Comparison of ENCODE assay signal across 8 mouse cellular contexts in the genomic region with DNA sequence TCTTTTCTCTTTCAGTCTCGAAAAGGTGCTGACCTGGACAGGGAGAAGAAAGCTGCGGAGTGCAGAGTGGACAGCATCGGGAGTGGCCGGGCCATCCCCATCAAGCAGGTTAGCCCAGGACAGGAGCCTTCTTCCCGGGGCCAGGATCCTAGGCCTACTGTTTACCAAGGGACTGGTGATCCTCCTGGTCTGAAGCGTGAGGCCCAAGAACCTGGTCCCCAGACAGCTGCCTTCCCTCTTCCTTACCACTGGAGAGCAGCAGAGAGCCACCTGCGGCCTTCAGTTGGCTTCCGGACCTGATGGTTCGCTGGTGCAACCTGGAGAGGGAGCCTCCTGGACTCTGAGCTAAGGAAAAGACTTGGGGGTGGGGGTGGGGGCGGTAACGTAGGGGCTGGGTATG. TPM values are rescaled to one million over a fixed set of nuclear protein-coding genes. Genes with fewer than 3 reads are reported as not detected.
DNase-seq lines count a peak whose midpoint lies in the region; ATAC-seq lines count a peak whose summit lies in the region.

No protein-coding gene starts in this region.

- H3K27me3 ChIP-seq in hindbrain, embryonic 16.5 days (replicated peaks; ENCODE audit: control insufficient read depth, insufficient read depth, low read length), result no peaks in the 10 kb centered on the region
- H3K27me3 ChIP-seq in limb, embryonic 10.5 days (ENCODE audit: low read depth, poor library complexity, severe bottlenecking), result peaks cover 20% of the 10 kb centered on the region
- H3K27me3 ChIP-seq in midbrain, embryonic 10.5 days (ENCODE audit: low read depth, poor library complexity, severe bottlenecking), result peaks cover 27% of the 10 kb centered on the region

- 28% methylated on average over 11 of the region's 11 CpGs for WGBS in hindbrain, embryonic 16.5 days
- WGBS in limb, embryonic 10.5 days, result 24% methylated on average over 11 of the region's 11 CpGs
- WGBS in midbrain, embryonic 10.5 days, result 24% methylated on average over 11 of the region's 11 CpGs

- H3K9me3 ChIP-seq in hindbrain, embryonic 16.5 days (ENCODE audit: control insufficient read depth, low read length), result no peaks in the 10 kb centered on the region
- H3K9me3 ChIP-seq in limb, embryonic 10.5 days (replicated peaks), result no peaks in the 10 kb centered on the region
- H3K9me3 ChIP-seq in midbrain, embryonic 10.5 days (replicated peaks), result no peaks in the 10 kb centered on the region

- H3K27ac ChIP-seq in hindbrain, embryonic 16.5 days (ENCODE audit: low read depth, low read length), result no peak overlapping the region
- H3K27ac ChIP-seq in limb, embryonic 10.5 days, result no peak overlapping the region
- H3K27ac ChIP-seq in midbrain, embryonic 10.5 days (replicated peaks), result no peak overlapping the region; the same call in 1 of the 2 replicates

- H3K9ac ChIP-seq in hindbrain, embryonic 16.5 days (ENCODE audit: low read depth, low read length), result no peak overlapping the region

- H3K4me1 ChIP-seq in hindbrain, embryonic 16.5 days (ENCODE audit: control insufficient read depth, insufficient read depth, low read depth, low read length), result peaks cover 23% of the 10 kb centered on the region
- H3K4me1 ChIP-seq in limb, embryonic 10.5 days, result peaks cover 68% of the 10 kb centered on the region
- peaks cover 70% of the 10 kb centered on the region for H3K4me1 ChIP-seq in midbrain, embryonic 10.5 days

- no peak overlapping the region for H3K4me3 ChIP-seq in hindbrain, embryonic 16.5 days (ENCODE audit: low read length)
- no peak overlapping the region for H3K4me3 ChIP-seq in limb, embryonic 10.5 days
- no peak overlapping the region for H3K4me3 ChIP-seq in midbrain, embryonic 10.5 days

- ATAC-seq in hindbrain, embryonic 16.5 days, result peak; percentile 27; the same call in 1 of the 2 replicates

- peaks cover 43% of the 10 kb centered on the region for H3K36me3 ChIP-seq in hindbrain, embryonic 16.5 days (ENCODE audit: control insufficient read depth, insufficient read depth, low read length)
- H3K36me3 ChIP-seq in limb, embryonic 10.5 days, result peaks cover 90% of the 10 kb centered on the region
- H3K36me3 ChIP-seq in midbrain, embryonic 10.5 days, result peaks cover 94% of the 10 kb centered on the region

- no peak overlapping the region for H3K4me2 ChIP-seq in hindbrain, embryonic 16.5 days (ENCODE audit: low read length)

- peak; percentile 49 for DNase-seq in ovary, adult 18-20 months (ENCODE audit: low spot score)
- no peak for DNase-seq in ovary, postnatal 10 days (ENCODE audit: low spot score)
- DNase-seq in cerebellum, adult 11-12 months, result peak; percentile 77
- peak; percentile 83 for DNase-seq in forelimb bud, embryonic 11.5 days (ENCODE audit: low read depth, low spot score)
- peak; percentile 76 for DNase-seq in limb, embryonic 10.5 days (ENCODE audit: low spot score)
- DNase-seq in midbrain, embryonic 10.5 days (ENCODE audit: low spot score), result peak; percentile 75
- peak; percentile 55 for DNase-seq in right cerebral cortex, postnatal 4 days

RNA-seq across cellular contexts. Expression of a gene that starts 31.3 kb away (rescaled TPM):
- polyA plus RNA-seq in hindbrain, embryonic 16.5 days (2015; fragmentation: Nextera tagmentation; extraction: Ambion mirVana), result 46.4 and 47.7 TPM in 2 replicates
- polyA plus RNA-seq in limb, embryonic 10.5 days (2016; fragmentation: Nextera tagmentation; extraction: Ambion mirVana), result 39.8 and 42.7 TPM in 2 replicates
- 27.6 and 31.2 TPM in 2 replicates for polyA plus RNA-seq in midbrain, embryonic 10.5 days (2016; fragmentation: Nextera tagmentation; extraction: Ambion mirVana)

RNA-seq across cellular contexts. Expression of a gene that starts 35.7 kb away (rescaled TPM):
- 61.7 and 63.1 TPM in 2 replicates for polyA plus RNA-seq in hindbrain, embryonic 16.5 days (2015; fragmentation: Nextera tagmentation; extraction: Ambion mirVana)
- polyA plus RNA-seq in limb, embryonic 10.5 days (2016; fragmentation: Nextera tagmentation; extraction: Ambion mirVana), result 22.1 and 24.2 TPM in 2 replicates
- polyA plus RNA-seq in midbrain, embryonic 10.5 days (2016; fragmentation: Nextera tagmentation; extraction: Ambion mirVana), result 30.9 and 32.9 TPM in 2 replicates

RNA-seq across cellular contexts. Expression of a gene that starts 38.2 kb away (rescaled TPM):
- 106 and 107 TPM in 2 replicates for polyA plus RNA-seq in hindbrain, embryonic 16.5 days (2015; fragmentation: Nextera tagmentation; extraction: Ambion mirVana)
- 101 and 118 TPM in 2 replicates for polyA plus RNA-seq in limb, embryonic 10.5 days (2016; fragmentation: Nextera tagmentation; extraction: Ambion mirVana)
- polyA plus RNA-seq in midbrain, embryonic 10.5 days (2016; fragmentation: Nextera tagmentation; extraction: Ambion mirVana), result 107 and 113 TPM in 2 replicates

RNA-seq across cellular contexts. Expression of a gene that starts 43.7 kb away (rescaled TPM):
- polyA plus RNA-seq in hindbrain, embryonic 16.5 days (2015; fragmentation: Nextera tagmentation; extraction: Ambion mirVana), result 2.3 and 3.0 TPM in 2 replicates
- 0.04 TPM in 1 of 2 replicates, not detected in the other for polyA plus RNA-seq in limb, embryonic 10.5 days (2016; fragmentation: Nextera tagmentation; extraction: Ambion mirVana)
- polyA plus RNA-seq in midbrain, embryonic 10.5 days (2016; fragmentation: Nextera tagmentation; extraction: Ambion mirVana), result not detected in 2 replicates

RNA-seq across cellular contexts. Expression of a gene that starts 57.5 kb away (rescaled TPM):
- polyA plus RNA-seq in hindbrain, embryonic 16.5 days (2015; fragmentation: Nextera tagmentation; extraction: Ambion mirVana), result 0.18 and 0.21 TPM in 2 replicates
- 0.13 and 0.15 TPM in 2 replicates for polyA plus RNA-seq in limb, embryonic 10.5 days (2016; fragmentation: Nextera tagmentation; extraction: Ambion mirVana)
- 0.06 and 0.15 TPM in 2 replicates for polyA plus RNA-seq in midbrain, embryonic 10.5 days (2016; fragmentation: Nextera tagmentation; extraction: Ambion mirVana)
